Mouse (Mus musculus) embryonic facial prominence, embryonic 11.5 days (tissue): ENCODE measurements at regions not wholly inside any gene's neighbourhood (a gene's known extent, or its start where the extent isn't known, plus 50 kb on each side); places are given as distances from the start of the nearest gene placed in this dataset.

Experiments used
- ATAC-seq: fragments of 200-750 bp; cut with Nextera tagmentation; replicated peaks from 2 replicates; pipeline ENCODE4 v1.8.0; 2017; ENCODE audit warnings: low read depth; ENCODE audit not compliant: insufficient number of reproducible peaks, low FRiP score, low TSS enrichment
- DNase-seq: peaks from one replicate; pipeline ENCODE4 v3.0.0-alpha.2; 2015; ENCODE audit warnings: low spot score
- H3K27ac ChIP-seq: fragments of 300-500 bp; sonication (generic); replicated peaks from 2 replicates; pipeline ENCODE4 v1.5.1; 2014; ENCODE audit warnings: mild to moderate bottlenecking, low read depth, low read length, control low read depth
- H3K27me3 ChIP-seq: fragments of 300-500 bp; sonication (generic); 2 replicates; pipeline ENCODE4 v1.6.1; 2014; ENCODE audit warnings: mild to moderate bottlenecking, low read length, moderate library complexity, mixed read lengths; ENCODE audit not compliant: control insufficient read depth, insufficient read depth
- H3K36me3 ChIP-seq: fragments of 300-500 bp; sonication (generic); replicated peaks from 2 replicates; pipeline ENCODE4 v1.6.1; 2014; ENCODE audit warnings: low read depth, mild to moderate bottlenecking, low read length, moderate library complexity, mixed read lengths; ENCODE audit not compliant: control insufficient read depth, insufficient read depth
- H3K4me1 ChIP-seq: fragments of 300-500 bp; sonication (generic); 2 replicates; pipeline ENCODE4 v1.6.1; 2014; ENCODE audit warnings: low read length, mixed read lengths; ENCODE audit not compliant: control insufficient read depth, insufficient read depth
- H3K4me2 ChIP-seq: fragments of 300-500 bp; sonication (generic); 2 replicates; pipeline ENCODE4 v1.6.1; 2014; ENCODE audit warnings: low read depth, mild to moderate bottlenecking, control low read depth, low read length, moderate library complexity
- H3K4me3 ChIP-seq: fragments of 300-500 bp; sonication (generic); 2 replicates; pipeline ENCODE4 v1.5.1; 2014; ENCODE audit warnings: low read depth, low read length, control low read depth
- H3K9ac ChIP-seq: fragments of 300-500 bp; sonication (generic); replicated peaks from 2 replicates; pipeline ENCODE4 v1.6.1; 2014; ENCODE audit warnings: mild to moderate bottlenecking, control low read depth, low read length
- H3K9me3 ChIP-seq: fragments of 300-500 bp; sonication (generic); replicated peaks from 2 replicates; pipeline ENCODE4 v1.6.1; 2016; ENCODE audit warnings: mild to moderate bottlenecking, low read length, inconsistent platforms, mixed read lengths; ENCODE audit not compliant: control insufficient read depth
- WGBS: fragments of 180-500 bp; shearing (Covaris S2); extraction: QIAGEN DNeasy Blood & Tissue Kit; methylation state at CpG from one replicate; pipeline ENCODE4 v1.1.7; 2014; 5-methylcytosine and 5-hydroxymethylcytosine counted together

DNA sequence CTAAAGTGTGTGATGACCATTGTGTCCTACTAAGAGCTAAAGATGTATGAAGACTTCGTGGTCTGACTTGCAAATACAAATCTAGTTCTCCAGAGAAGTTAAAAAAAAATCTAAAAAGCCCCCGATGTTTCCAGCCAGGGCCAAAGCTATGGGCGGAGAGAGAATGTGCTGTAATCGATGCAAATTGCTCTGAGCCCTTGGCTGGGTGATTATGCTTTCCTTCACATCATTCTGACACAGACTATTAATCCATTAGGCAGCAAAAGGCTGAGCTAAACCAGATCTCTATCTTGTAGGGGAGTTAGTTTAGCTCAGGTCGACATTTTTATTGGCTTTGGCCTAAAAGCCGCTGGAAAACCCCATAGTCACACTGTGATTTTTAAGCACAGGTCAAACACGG is 124.5 kb upstream of the Kcnj6 start:
- H3K36me3 ChIP-seq = no peaks in the 10 kb centered on the region
- H3K9me3 ChIP-seq = no peaks in the 10 kb centered on the region
- peak; percentile 25 for DNase-seq
- no peak overlapping the region for H3K9ac ChIP-seq
- no peak overlapping the region for H3K4me3 ChIP-seq
- ATAC-seq = no peak
- H3K4me1 ChIP-seq = no peaks in the 10 kb centered on the region
- H3K27ac ChIP-seq = no peak overlapping the region
- no peak overlapping the region for H3K4me2 ChIP-seq
- 55% methylated on average over 7 of the region's 7 CpGs for WGBS
- H3K27me3 ChIP-seq = no peaks in the 10 kb centered on the region

DNA sequence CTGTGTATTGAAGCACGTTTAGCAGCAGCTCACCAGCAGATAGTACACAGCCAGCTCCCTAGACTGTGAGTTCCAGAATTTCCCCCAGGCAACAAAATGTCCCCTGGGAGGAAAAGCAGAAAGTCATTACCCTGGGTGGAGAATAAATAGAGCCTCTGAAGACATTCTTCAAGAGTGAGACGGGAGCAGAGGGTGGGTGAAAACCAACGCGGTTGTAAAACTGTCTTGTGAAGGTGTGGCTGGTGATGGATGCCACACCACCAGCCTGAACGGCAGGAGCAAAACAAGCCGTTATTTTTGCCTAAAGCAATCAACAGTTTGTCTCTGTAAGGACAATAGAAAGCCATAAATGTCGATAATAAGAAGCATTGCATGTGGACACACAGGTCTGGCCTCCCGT is 129.7 kb upstream of the Kcnj15 start:
- ATAC-seq = no peak
- Histone ChIP-seq H3K4me3 (no peak overlapping the region), H3K27ac (no peak overlapping the region), H3K4me2 (no peak overlapping the region), H3K4me1 (no peaks in the 10 kb centered on the region), H3K9ac (no peak overlapping the region), H3K27me3 (no peaks in the 10 kb centered on the region), H3K9me3 (no peaks in the 10 kb centered on the region), H3K36me3 (no peaks in the 10 kb centered on the region)
- 63% methylated on average over 8 of the region's 8 CpGs for WGBS
- DNase-seq = no peak

DNA sequence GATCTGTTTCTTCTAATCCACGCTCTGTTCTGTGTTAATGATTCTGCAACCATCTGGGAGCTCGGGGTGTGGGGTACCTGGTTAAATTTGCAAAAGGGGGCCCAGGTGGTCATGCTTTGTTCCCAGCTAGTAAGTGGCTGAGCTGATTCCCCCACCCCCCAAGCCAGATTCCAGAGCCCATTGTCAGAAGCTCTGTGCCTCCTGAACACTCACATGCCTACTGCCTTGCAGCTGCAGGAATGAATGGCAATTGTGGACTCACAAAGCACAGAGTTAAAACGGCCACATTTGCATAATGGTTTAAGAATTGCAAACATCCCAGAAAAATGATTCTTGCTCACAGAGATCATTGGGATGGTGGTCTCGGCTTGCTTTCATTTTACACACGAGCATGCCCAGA is 125.5 kb upstream of the Kcnj15 start:
- H3K9ac ChIP-seq = no peak overlapping the region
- no peaks in the 10 kb centered on the region for H3K36me3 ChIP-seq
- no peaks in the 10 kb centered on the region for H3K4me1 ChIP-seq
- no peak overlapping the region for H3K4me3 ChIP-seq
- H3K4me2 ChIP-seq = no peak overlapping the region
- ATAC-seq = no peak
- 67% methylated on average over 5 of the region's 5 CpGs for WGBS
- H3K9me3 ChIP-seq = no peaks in the 10 kb centered on the region
- no peaks in the 10 kb centered on the region for H3K27me3 ChIP-seq
- DNase-seq = no peak
- H3K27ac ChIP-seq = no peak overlapping the region

DNA sequence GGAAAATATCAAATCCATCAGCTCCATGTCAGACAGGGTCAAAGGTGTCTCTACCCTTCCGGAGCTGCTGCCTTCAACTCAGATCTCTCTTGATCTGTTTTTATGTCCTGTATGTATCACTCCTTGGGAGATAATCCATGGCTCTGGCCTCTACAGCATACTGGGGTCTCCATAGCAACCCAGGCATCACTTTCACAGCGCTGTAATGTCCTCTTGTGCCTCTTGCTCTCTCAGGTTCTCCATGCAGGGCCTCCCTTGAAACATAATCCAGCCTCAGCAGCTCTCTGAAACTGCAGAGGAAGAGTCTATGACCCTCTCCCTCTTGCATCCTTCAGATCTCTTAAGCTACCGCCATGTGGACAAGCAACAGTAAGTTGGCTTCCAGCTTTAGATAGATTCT is 118.5 kb upstream of the Kcnj15 start:
- H3K36me3 ChIP-seq = no peaks in the 10 kb centered on the region
- no peaks in the 10 kb centered on the region for H3K4me1 ChIP-seq
- DNase-seq (peak; percentile 18), ATAC-seq (no peak)
- no peaks in the 10 kb centered on the region for H3K9me3 ChIP-seq
- 67% methylated on average over 3 of the region's 3 CpGs for WGBS
- no peak overlapping the region for H3K9ac ChIP-seq
- no peak overlapping the region for H3K4me3 ChIP-seq
- no peaks in the 10 kb centered on the region for H3K27me3 ChIP-seq
- no peak overlapping the region for H3K4me2 ChIP-seq
- H3K27ac ChIP-seq = no peak overlapping the region

DNA sequence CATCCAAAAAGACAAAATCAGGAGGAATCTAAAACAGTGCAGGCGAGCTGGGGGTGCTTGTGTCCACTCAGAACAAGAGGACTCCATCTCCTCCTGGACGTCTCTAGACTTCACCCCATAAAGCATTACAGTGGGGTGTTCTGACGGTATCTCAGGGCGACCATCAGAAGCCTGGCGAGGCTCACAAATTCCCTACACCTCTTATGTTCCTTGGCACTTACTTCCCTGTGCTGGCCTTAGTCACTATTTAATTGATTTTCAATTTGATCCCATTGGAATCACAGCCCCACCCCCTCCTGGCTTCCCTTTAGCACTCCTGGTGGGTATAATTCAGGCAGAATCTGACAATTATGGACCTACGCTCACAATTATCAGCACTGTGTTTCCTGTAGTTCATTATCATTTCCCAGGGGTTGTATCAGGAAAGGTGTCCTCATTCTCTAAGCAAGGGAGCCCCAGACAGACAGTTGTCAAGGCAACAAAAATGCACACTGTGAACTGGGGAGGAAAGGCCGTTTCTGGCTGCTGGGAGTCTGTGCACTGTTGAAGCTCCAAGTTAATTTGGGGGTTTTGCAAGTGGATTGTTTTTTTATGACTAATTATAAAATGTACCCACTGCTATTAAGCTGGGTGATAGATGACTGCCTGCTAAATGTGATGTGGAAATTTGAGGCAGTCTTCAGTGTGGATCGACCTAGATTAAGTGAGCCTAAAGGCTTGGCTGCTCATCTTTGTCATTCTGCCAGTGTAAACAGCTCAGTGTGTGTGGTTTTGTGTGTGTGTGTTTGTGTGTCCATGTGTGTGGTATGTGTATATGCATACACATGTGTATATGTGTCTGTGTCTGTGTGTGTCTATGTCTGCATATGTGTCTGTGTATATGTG is 115.6 kb upstream of the Kcnj15 start:
- DNase-seq = no peak
- no peaks in the 10 kb centered on the region for H3K9me3 ChIP-seq
- ATAC-seq = no peak
- H3K36me3 ChIP-seq = no peaks in the 10 kb centered on the region
- H3K27me3 ChIP-seq = no peaks in the 10 kb centered on the region
- H3K4me1 ChIP-seq = no peaks in the 10 kb centered on the region
- H3K9ac ChIP-seq = no peak overlapping the region
- WGBS = 68% methylated on average over 8 of the region's 8 CpGs
- H3K4me2 ChIP-seq = no peak overlapping the region
- no peak overlapping the region for H3K4me3 ChIP-seq
- no peak overlapping the region for H3K27ac ChIP-seq

DNA sequence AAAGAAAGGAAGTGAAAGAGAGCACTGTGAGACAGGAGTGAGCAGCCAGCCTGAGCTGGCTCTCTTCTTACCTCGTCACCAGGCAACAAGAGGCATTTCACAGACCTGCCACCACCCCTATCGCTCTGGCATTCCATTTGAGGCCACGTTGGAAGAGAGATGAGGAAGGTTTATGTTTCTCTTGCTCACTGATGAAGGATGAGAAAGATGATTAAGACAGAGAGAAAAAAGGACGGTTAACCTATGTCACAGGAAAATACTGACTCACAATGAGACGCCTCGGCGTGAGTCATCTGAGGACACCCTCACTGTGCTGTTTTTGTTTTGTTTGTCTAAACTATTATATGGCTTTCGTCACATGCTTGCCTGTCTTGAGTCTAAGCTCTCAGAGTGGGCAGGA is 106.9 kb upstream of the Kcnj15 start:
- no peak overlapping the region for H3K4me2 ChIP-seq
- ATAC-seq (no peak), DNase-seq (no peak)
- no peak overlapping the region for H3K4me3 ChIP-seq
- no peaks in the 10 kb centered on the region for H3K9me3 ChIP-seq
- no peak overlapping the region for H3K27ac ChIP-seq
- no peaks in the 10 kb centered on the region for H3K27me3 ChIP-seq
- H3K36me3 ChIP-seq = no peaks in the 10 kb centered on the region
- H3K4me1 ChIP-seq = no peaks in the 10 kb centered on the region
- H3K9ac ChIP-seq = no peak overlapping the region
- 74% methylated on average over 8 of the region's 8 CpGs for WGBS

DNA sequence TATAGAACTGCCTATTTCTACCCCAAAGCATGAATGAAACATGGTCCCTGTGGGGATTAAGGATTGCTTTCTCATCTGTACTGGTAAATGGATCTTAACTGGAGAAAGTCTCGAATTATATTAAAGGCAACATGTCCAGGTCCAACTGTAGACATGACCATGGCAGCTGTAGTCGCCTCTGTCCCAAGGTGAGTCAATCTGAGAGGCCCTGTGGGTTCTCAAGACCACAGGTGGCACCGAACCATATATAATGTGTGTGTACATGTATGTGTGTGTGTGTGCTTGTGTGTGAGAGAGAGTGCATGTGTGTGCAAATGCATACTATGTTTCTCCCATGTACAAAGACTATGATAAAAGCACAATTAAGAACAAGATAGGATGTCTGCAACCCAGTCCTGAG is 105.9 kb upstream of the Kcnj15 start:
- H3K9me3 ChIP-seq = no peaks in the 10 kb centered on the region
- no peaks in the 10 kb centered on the region for H3K4me1 ChIP-seq
- 82% methylated on average over 3 of the region's 3 CpGs for WGBS
- H3K9ac ChIP-seq = no peak overlapping the region
- H3K27ac ChIP-seq = no peak overlapping the region
- no peak overlapping the region for H3K4me3 ChIP-seq
- DNase-seq (no peak), ATAC-seq (no peak)
- H3K27me3 ChIP-seq = no peaks in the 10 kb centered on the region
- no peak overlapping the region for H3K4me2 ChIP-seq
- H3K36me3 ChIP-seq = no peaks in the 10 kb centered on the region

DNA sequence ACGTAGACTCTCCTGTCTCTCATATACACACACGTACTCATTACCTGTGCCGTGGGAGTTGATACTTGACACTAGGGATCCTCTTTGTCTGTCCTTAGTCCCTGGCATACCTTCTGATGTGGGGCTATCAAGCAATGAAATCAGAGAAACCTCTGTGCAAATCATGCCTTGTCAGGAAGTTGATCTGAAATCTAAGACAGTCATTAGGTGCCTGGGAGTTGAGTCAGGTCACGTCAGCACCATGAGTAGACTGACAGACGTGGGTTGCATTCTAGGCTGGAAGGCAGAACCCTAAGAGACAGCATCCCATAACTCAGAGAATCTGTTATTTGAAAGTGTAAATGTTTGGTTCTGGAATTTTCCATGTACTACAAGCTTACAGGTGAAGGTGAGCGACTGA is 105.4 kb upstream of the Kcnj15 start:
- Histone ChIP-seq H3K4me3 (no peak overlapping the region), H3K9me3 (no peaks in the 10 kb centered on the region), H3K4me1 (no peaks in the 10 kb centered on the region), H3K36me3 (no peaks in the 10 kb centered on the region), H3K4me2 (no peak overlapping the region), H3K9ac (no peak overlapping the region), H3K27me3 (no peaks in the 10 kb centered on the region), H3K27ac (no peak overlapping the region)
- 84% methylated on average over 6 of the region's 6 CpGs for WGBS
- ATAC-seq (no peak), DNase-seq (no peak)
